Mouse (Mus musculus) lung, embryonic 15.5 days (tissue): ENCODE measurements around the gene Aldh3b2. TPM values are rescaled to one million over a fixed set of nuclear protein-coding genes. Genes with fewer than 3 reads are reported as not detected.
"Not testable (repeated sequence)": the region's sequence is repeated elsewhere in the genome, so short reads cannot be mapped to it uniquely, and the experiment has no call there.

Source experiments
- ATAC-seq: fragments of 200-750 bp; cut with Nextera tagmentation; 2 replicates; pipeline ENCODE4 v1.8.0; 2017; ENCODE audit warnings: moderate number of reproducible peaks, borderline replicate concordance; ENCODE audit not compliant: low FRiP score, low TSS enrichment; ENCODE audit errors: extremely low read depth
- H3K27ac ChIP-seq: fragments of 300-500 bp; sonication (generic); 2 replicates; pipeline ENCODE4 v1.5.1; 2015; ENCODE audit warnings: moderate library complexity, mild to moderate bottlenecking, inconsistent platforms
- H3K27me3 ChIP-seq: fragments of 300-500 bp; sonication (generic); 2 replicates; pipeline ENCODE4 v1.6.1; 2015; ENCODE audit warnings: inconsistent platforms
- H3K36me3 ChIP-seq: fragments of 300-500 bp; sonication (generic); 2 replicates; pipeline ENCODE4 v1.6.1; 2015; ENCODE audit warnings: inconsistent platforms
- H3K4me1 ChIP-seq: fragments of 300-500 bp; sonication (generic); 2 replicates; pipeline ENCODE4 v1.6.1; 2015; ENCODE audit warnings: inconsistent platforms
- H3K4me2 ChIP-seq: fragments of 300-500 bp; sonication (generic); 2 replicates; pipeline ENCODE4 v1.6.1; 2015; ENCODE audit warnings: inconsistent platforms, mild to moderate bottlenecking, moderate library complexity
- H3K4me3 ChIP-seq: fragments of 300-500 bp; sonication (generic); 2 replicates; pipeline ENCODE4 v1.5.1; 2015; ENCODE audit warnings: mild to moderate bottlenecking, inconsistent platforms
- H3K9ac ChIP-seq: fragments of 300-500 bp; sonication (generic); 2 replicates; pipeline ENCODE4 v1.6.1; 2015; ENCODE audit warnings: inconsistent platforms
- H3K9me3 ChIP-seq: fragments of 300-500 bp; sonication (generic); 2 replicates; pipeline ENCODE4 v1.6.1; 2016; ENCODE audit warnings: inconsistent platforms
- WGBS: fragments of 180-500 bp; shearing (Covaris S2); methylation state at CpG from one replicate; pipeline ENCODE4 v1.1.7; 2015; 5-methylcytosine and 5-hydroxymethylcytosine counted together
- polyA plus RNA-seq: library from polyadenylated mRNA; unstranded; fragments of >200 nt; fragmentation: Nextera tagmentation; extraction: Ambion mirVana; gene quantifications from 2 replicates; pipeline ENCODE4 v1.2.1, GENCODE M21; 2015

The Aldh3b2 gene
- polyA plus RNA-seq, 1 experiment from 2014 or later, result 1.5 TPM

DNA sequence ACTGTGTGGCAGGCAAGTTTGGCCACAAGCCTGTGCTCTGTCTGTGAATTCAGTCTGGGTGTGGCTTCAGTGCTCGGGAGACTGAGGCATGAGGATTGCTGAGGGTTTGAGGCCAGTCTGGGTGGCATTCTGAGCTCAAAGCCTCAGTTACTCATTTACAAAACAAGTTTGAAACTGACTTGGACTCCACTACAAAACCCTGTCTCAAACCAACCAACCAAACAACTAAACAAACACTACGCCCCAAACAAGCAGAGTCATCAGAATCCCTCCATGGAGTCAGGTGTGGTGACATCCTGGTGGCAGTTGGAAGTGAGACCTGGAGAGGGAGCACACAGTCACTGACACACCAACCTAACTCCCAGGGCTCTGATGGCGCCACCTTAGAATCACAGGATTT lies 21.8 kb upstream of the Aldh3b2 start:
- Histone ChIP-seq H3K27ac (no peak overlapping the region), H3K4me2 (no peak overlapping the region), H3K4me1 (no peaks in the 10 kb centered on the region), H3K9me3 (no peaks in the 10 kb centered on the region), H3K36me3 (no peaks in the 10 kb centered on the region), H3K27me3 (no peaks in the 10 kb centered on the region), H3K4me3 (no peak overlapping the region), H3K9ac (no peak overlapping the region)
- WGBS, result 67% methylated on average over 3 of the region's 3 CpGs
- ATAC-seq, result no peak

DNA sequence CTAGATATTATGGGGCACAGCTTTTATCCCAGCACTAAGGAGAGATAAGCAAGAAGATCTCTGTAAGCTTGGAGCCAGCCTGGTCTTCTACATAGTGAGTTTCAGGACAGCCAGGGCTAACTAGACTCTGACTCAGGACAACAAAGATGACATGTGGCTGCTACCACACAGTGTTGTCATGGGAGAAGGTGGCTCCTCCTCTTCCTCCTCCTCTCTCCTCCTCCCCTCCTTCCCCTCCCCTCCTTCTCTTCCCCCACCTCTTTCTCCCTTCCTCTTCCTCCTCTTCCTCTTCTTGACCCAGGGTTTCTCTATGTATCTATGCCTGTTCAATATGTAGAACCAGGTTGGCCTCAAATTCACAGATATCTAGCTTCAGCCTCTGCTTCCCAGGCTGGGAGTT lies 20.7 kb upstream of the Aldh3b2 start:
- Histone ChIP-seq H3K4me2 (no peak overlapping the region), H3K27ac (no peak overlapping the region), H3K4me3 (no peak overlapping the region), H3K4me1 (no peaks in the 10 kb centered on the region), H3K36me3 (no peaks in the 10 kb centered on the region), H3K9me3 (no peaks in the 10 kb centered on the region), H3K9ac (no peak overlapping the region), H3K27me3 (no peaks in the 10 kb centered on the region)
- ATAC-seq, result no peak

DNA sequence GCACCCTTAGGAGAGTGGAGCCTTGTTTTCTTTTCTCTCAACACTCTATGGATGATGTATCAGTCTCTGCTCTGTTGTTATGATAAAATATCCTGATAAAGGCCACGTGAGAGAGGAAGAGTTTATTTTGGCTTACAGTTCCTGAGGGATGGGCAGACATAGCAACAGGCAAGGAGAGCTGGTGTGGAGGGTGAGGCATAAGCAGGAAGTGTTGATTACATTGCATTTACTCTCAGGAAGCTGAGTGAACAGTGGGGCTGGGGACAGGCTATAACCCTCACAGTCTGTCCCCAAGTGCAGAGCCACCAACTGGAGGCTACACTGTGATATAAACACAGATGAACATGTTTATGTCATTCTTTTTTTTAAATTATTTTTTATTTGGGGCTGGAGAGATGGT lies 20.0 kb upstream of the Aldh3b2 start:
- Histone ChIP-seq H3K36me3 (no peaks in the 10 kb centered on the region), H3K4me2 (no peak overlapping the region), H3K9me3 (no peaks in the 10 kb centered on the region), H3K27ac (no peak overlapping the region), H3K27me3 (no peaks in the 10 kb centered on the region), H3K9ac (no peak overlapping the region), H3K4me1 (no peaks in the 10 kb centered on the region), H3K4me3 (no peak overlapping the region)
- no peak for ATAC-seq
- WGBS, result 21% methylated on average over 1 of the region's 1 CpGs

DNA sequence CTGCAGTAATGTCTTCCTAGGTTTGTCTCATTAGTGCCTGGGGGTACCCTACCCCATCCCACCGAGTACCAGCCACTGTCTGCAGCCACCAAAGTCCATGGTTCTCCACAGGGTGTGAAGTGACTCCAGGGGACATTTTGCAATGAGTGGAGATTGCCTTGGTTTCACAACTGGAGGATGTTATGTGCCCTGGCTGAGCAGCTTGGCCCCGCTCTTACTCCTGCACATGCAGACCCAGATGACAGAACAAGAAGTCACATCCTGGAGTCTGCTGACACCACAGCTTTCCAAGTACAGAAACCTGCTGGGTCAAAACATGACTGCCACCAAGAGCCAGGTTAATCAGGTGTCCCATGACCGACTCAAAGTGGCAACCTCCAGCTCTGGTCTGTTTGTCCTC lies 17.1 kb upstream of the Aldh3b2 start:
- ATAC-seq, result no peak
- H3K9ac ChIP-seq, result no peak overlapping the region
- no peaks in the 10 kb centered on the region for H3K4me1 ChIP-seq
- H3K4me2 ChIP-seq, result no peak overlapping the region
- no peak overlapping the region for H3K4me3 ChIP-seq
- 70% methylated on average over 3 of the region's 3 CpGs for WGBS
- no peaks in the 10 kb centered on the region for H3K36me3 ChIP-seq
- no peak overlapping the region for H3K27ac ChIP-seq
- no peaks in the 10 kb centered on the region for H3K27me3 ChIP-seq
- H3K9me3 ChIP-seq, result no peaks in the 10 kb centered on the region

DNA sequence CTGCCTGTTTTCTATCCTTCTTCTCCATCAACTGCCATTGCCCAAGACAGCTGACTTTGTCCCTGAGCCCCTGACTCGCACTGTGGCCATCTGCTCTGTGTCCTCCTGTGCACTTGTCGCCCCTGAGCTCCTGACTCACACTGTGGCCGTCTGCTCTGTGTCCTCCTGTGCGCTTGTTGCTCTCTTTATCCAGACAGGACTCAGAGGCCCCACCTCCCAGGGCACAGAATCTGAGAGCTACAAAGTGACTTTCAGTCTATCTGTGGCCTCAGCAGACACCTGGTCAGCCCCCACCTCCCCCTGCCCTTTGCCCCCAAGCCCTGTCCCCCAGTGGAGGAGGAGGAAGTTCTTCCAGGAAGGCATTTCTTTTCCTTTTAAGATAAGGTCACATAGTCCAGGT lies 16.3 kb upstream of the Aldh3b2 start:
- no peak overlapping the region for H3K9ac ChIP-seq
- no peaks in the 10 kb centered on the region for H3K27me3 ChIP-seq
- H3K27ac ChIP-seq, result no peak overlapping the region
- no peak overlapping the region for H3K4me3 ChIP-seq
- ATAC-seq, result no peak
- no peaks in the 10 kb centered on the region for H3K36me3 ChIP-seq
- H3K4me1 ChIP-seq, result no peaks in the 10 kb centered on the region
- WGBS, result 47% methylated on average over 4 of the region's 4 CpGs
- H3K4me2 ChIP-seq, result no peak overlapping the region
- H3K9me3 ChIP-seq, result no peaks in the 10 kb centered on the region

DNA sequence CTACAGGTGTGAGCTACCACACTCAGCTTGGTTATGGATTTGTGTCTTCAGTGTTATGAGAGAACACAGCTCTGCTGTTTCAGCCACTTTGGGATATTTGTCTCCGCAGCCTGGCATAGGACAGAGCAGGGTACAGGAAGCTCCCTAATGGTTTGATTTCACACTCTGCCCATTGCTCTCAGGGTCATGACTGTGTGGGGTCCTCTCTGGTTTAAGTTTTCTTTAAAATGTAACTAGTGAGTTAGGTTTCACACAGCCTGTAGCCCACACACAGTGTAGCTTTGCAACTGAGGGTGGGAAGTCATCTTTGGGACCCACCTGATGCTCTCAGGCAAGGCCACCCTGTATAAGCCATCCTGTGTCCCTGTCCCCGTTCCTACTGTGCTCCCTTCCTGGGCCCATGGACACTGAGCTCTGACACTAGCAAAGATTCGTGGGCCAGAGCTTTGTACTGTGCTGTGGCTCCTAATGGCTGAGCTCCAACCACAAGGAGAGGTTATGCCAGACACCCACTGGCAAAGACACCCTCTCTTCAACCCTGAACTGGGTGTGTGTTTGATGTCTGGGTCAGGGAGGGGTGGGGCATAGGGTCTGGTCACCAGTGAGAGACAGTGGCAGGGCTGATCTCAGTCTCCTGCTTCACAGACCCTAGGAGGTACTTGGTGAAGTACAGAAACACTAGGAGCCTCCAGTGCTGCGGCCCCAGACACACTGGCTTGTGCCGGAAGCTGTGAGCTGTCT lies 14.7 kb upstream of the Aldh3b2 start:
- ATAC-seq, H3K27me3 ChIP-seq, H3K9ac ChIP-seq, H3K27ac ChIP-seq, H3K4me2 ChIP-seq, H3K36me3 ChIP-seq, H3K9me3 ChIP-seq, H3K4me1 ChIP-seq, H3K4me3 ChIP-seq: not testable (repeated sequence)
- 76% methylated on average over 5 of the region's 5 CpGs for WGBS

DNA sequence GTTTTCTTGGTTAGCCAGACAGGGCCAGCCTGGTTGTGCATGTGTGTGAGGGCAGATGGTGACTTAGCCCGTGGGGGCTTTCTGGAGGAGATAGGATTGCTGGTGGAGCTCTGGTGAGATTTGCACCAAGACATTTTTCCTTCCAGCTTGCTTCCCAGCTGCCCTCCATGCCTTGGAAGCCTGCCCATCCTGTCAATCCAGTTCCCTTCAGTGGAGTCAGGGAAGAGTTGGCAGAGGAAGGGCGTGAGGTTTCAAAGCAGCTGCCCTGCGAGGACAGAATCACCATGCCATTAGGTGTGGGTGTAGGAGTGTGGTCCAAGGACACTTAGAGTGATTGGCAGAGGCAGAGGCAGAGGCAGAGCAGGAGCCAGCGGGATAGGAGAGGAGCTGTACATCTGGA lies 13.7 kb upstream of the Aldh3b2 start, which contains the start of gene Aldh3b3:
Gene Aldh3b3 (plus strand): TSS at position 176 of the 400 bp plus-strand sequence.
- 46% methylated on average over 4 of the region's 4 CpGs for WGBS
- Histone ChIP-seq H3K27me3 (no peaks in the 10 kb centered on the region), H3K36me3 (no peaks in the 10 kb centered on the region), H3K4me1 (no peaks in the 10 kb centered on the region), H3K9me3 (no peaks in the 10 kb centered on the region), H3K4me2 (no peak within 1 kb of the TSS), H3K9ac (no peak within 1 kb of the TSS), H3K27ac (no peak within 1 kb of the TSS), H3K4me3 (no peak within 1 kb of the TSS)
- ATAC-seq, result no peak

DNA sequence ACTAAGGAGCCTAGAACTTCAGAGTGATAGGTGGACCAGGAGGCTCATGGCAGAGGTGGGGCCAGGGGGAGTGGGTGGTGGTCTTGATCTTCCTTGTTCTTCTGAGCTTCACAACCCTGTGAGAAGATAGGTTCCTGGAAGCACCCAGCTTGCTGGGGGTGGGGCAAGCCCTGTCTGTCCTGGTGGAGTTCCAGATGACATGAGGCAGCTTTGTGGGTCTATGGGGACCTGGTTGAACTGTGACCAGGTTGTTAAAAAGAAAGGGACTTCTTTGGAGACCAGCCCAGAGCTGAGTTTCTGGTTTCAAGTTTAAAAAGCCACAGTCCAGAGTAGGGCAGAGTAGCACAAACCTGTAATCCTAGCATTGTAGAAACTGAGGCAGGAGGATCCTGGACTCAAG lies 13.1 kb upstream of the Aldh3b2 start:
- no peak for ATAC-seq
- Histone ChIP-seq H3K27me3 (no peaks in the 10 kb centered on the region), H3K36me3 (no peaks in the 10 kb centered on the region), H3K9me3 (no peaks in the 10 kb centered on the region), H3K4me2 (no peak overlapping the region), H3K9ac (no peak overlapping the region), H3K27ac (no peak overlapping the region), H3K4me3 (no peak overlapping the region), H3K4me1 (no peaks in the 10 kb centered on the region)

DNA sequence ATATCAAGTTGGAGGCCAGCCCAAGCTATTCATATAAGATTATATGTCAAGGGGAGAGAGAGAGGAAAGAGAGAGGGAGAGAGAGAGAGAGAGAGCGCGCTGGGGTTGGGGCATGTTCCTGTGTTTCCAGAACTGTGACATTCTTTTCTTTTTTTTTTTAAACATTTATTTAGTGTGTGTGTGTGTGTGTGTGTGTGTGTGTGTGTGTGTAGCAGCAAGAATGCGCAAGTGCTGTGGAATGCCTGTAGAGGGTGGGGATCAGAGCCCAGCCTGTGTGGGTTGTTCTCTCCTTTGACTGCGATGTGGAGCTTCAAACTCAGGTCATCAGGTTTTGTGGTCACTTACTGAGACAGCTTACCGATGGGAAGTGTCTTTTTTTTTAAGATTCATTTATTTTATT lies 11.9 kb upstream of the Aldh3b2 start:
- 58% methylated on average over 5 of the region's 5 CpGs for WGBS
- Histone ChIP-seq H3K27me3 (no peaks in the 10 kb centered on the region), H3K4me2 (no peak overlapping the region), H3K27ac (no peak overlapping the region), H3K9ac (no peak overlapping the region), H3K9me3 (no peaks in the 10 kb centered on the region), H3K4me1 (no peaks in the 10 kb centered on the region), H3K36me3 (no peaks in the 10 kb centered on the region), H3K4me3 (no peak overlapping the region)
- ATAC-seq, result 0 out of 2 replicates have a peak, but pooled peaks have one; percentile 8

DNA sequence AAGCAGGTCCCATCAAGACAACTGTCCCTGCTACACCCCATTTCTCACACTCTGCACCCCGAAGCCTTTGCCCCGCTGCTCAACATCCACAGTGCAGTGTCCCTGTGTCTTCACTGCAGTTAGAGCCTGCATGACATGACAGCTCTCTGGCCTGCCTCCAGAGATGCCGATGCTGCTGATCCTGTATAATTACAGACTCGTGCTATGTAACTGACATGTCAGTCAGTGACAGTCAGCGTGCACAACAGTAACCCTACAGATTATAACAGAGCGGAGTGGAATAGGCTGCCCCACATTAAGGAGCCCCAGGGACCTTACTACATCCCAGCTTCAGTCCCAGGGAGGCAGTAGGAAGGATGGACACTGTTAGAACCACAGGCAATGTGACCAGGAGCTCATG lies 10.3 kb upstream of the Aldh3b2 start:
- not testable (repeated sequence) for H3K27ac ChIP-seq, H3K4me3 ChIP-seq, H3K27me3 ChIP-seq, H3K9ac ChIP-seq, ATAC-seq, H3K4me2 ChIP-seq, H3K4me1 ChIP-seq, H3K9me3 ChIP-seq, H3K36me3 ChIP-seq
- 60% methylated on average over 6 of the region's 6 CpGs for WGBS

DNA sequence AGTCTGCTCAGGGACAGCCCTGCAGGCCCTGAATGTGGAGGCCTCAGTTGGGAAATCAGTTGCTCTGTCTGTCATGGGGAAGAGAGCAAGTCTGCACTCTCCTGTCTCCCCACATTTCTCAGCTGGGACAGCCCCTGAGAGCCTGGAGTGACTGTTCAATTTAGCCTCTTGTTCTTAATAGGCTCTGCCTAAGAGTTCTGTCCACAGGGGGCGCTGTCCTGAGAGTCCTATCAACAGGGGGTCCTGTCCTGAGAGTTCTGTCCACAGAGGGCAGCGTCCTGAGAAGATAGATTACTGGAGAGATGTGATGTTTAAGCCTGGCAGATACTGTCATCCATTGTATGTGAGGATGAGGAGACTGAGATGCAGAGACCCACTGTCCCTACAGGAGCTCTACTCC lies 9.7 kb upstream of the Aldh3b2 start:
- Histone ChIP-seq H3K27ac (no peak overlapping the region), H3K27me3 (no peaks in the 10 kb centered on the region), H3K9ac (no peak overlapping the region), H3K4me1 (no peaks in the 10 kb centered on the region), H3K9me3 (no peaks in the 10 kb centered on the region), H3K36me3 (no peaks in the 10 kb centered on the region), H3K4me3 (no peak overlapping the region), H3K4me2 (no peak overlapping the region)
- ATAC-seq, result no peak
- 10% methylated on average over 2 of the region's 2 CpGs for WGBS

DNA sequence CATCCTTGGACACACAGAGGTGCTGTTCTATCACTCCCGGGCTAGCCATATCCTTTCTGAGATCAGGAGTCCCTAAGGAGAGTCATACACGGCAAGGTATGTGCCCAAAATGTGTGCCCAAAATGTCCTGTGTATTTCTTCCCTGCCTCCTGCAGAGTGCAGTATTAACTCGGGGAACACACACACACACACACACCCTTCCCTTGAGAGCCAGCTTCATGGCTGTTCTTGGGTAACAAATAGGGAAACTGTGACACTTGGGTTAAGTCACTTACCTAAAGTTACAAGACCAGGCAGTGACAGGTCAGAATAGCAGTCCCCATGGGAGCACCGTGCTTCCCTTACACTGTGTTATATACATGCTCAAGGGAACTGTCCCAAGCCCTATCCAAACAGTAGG lies 8.1 kb upstream of the Aldh3b2 start:
- Histone ChIP-seq H3K27me3 (no peaks in the 10 kb centered on the region), H3K9ac (no peak overlapping the region), H3K4me1 (no peaks in the 10 kb centered on the region), H3K9me3 (no peaks in the 10 kb centered on the region), H3K4me2 (no peak overlapping the region), H3K36me3 (no peaks in the 10 kb centered on the region), H3K27ac (no peak overlapping the region), H3K4me3 (no peak overlapping the region)
- WGBS, result 63% methylated on average over 4 of the region's 4 CpGs
- no peak for ATAC-seq
